Mouse (Mus musculus): ENCODE measurements around the gene BC061212.
"Not testable (repeated sequence)": the region's sequence is repeated elsewhere in the genome, so short reads cannot be mapped to it uniquely, and the experiment has no call there.

Gene BC061212

DNA sequence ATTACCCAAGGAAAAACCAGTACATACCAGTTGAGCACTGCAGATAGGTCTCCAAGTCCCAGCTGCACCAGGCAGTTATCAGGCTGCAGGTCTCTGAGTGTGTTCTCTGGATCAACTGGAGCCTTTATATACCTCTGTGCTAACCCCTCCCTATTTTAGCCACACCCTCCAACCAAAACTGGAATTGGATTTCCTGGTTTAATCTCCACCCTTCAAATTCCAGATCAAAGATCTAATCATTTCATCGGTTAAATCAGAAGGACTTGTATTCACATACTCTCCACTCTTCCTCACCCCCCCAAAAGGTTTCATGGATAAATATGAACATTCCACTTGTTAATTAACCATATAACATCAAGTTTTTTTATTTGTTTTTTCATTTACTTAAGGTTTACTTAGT is at the start of gene BC061212:
BC061212 (minus strand) TSS at position 101 of the 400 bp plus-strand sequence.
- DNase-seq, result not testable (repeated sequence)

DNA sequence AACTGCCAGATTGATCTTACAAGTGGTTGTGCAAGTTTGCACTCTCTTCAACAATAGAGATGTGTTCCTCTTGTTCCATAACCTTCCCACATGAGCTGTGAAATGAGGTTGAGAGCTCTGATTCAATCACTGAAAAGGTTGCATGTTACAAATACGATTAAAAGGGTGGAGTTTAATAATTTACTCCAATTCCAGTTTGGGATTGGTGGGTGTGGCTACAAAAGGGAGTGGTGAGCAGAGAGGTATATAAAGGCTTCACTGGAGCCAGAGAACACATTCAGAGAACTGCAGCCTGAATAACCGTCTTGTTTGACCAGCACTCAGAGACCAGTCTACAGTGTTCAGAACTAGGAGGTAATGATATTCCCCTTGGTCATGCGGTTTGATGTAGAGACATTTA is 5.7 kb upstream of the BC061212 start, which contains the start of gene Gm6351:
Gm6351 (plus strand) TSS at position 301 of the 400 bp plus-strand sequence.
- not testable (repeated sequence) for DNase-seq
